ENCODE assay signal across 10 mouse cellular contexts in the genomic region with DNA sequence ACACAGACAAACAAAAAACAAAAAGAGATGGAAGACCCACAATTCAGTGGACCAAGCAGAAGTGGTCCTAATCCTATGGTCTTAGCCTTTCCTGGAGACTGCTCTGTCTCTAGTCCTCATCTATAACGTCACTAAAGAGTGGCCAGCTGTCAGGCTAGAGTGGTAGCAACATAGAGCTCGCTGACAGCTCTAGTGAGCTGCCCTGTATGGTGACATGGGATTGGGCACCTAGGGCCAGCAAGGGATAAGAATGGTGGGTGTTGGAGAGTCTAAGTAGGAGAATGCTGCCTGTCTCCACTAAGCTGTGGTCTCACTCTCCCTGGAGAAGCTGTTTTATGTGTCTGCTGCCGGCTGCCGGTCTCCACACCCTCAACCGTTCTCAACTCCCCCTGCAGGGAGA. TPM values are rescaled to one million over a fixed set of nuclear protein-coding genes. Genes with fewer than 3 reads are reported as not detected.
A peak's percentile ranks its signal among the peaks of the same experiment; 100 is the strongest.
DNase-seq lines count a peak whose midpoint lies in the region; ATAC-seq and TF ChIP-seq lines count a peak whose summit lies in the region.
"Had no signal": no experiment of that assay in that cellular context is flagged by ENCODE, and none has a peak within 500 bp of the region (broad histone marks: within the 10 kb centered on the region; RNA-seq: fewer than 3 reads in every experiment).

No protein-coding gene starts in this region.

- 14% methylated on average over 5 of the region's 5 CpGs for WGBS in kidney, postnatal 0 days
- 26% methylated on average over 5 of the region's 5 CpGs for WGBS in kidney, adult 2 months
- WGBS in forebrain, embryonic 12.5 days = 33% methylated on average over 5 of the region's 5 CpGs
- WGBS in hindbrain, embryonic 16.5 days = 10% methylated on average over 5 of the region's 5 CpGs
- WGBS in midbrain, postnatal 0 days = 10% methylated on average over 5 of the region's 5 CpGs

- TF ChIP-seq POLR2A in kidney, adult 2 months (IDR thresholded peaks at IDR 0.05; ENCODE audit: low read depth, low read length) = no peak

- H3K36me3 ChIP-seq in kidney, postnatal 0 days (ENCODE audit: insufficient read depth, low read length) = no peaks in the 10 kb centered on the region
- no peaks in the 10 kb centered on the region for H3K36me3 ChIP-seq in kidney, adult 2 months (ENCODE audit: control insufficient read depth, insufficient read depth, low read length)
- H3K36me3 ChIP-seq in forebrain, embryonic 12.5 days (replicated peaks) = peaks cover 44% of the 10 kb centered on the region
- peaks cover 32% of the 10 kb centered on the region for H3K36me3 ChIP-seq in hindbrain, embryonic 16.5 days (ENCODE audit: control insufficient read depth, insufficient read depth, low read length)
- peaks cover 30% of the 10 kb centered on the region for H3K36me3 ChIP-seq in midbrain, postnatal 0 days (ENCODE audit: insufficient read depth, low read length)

- H3K4me1 ChIP-seq in kidney, postnatal 0 days (replicated peaks; ENCODE audit: insufficient read depth, low read length) = peaks cover 3% of the 10 kb centered on the region; the same call in 1 of the 2 replicates
- H3K4me1 ChIP-seq in kidney, adult 2 months (ENCODE audit: control insufficient read depth, insufficient read depth, low read length) = no peaks in the 10 kb centered on the region
- peaks cover 19% of the 10 kb centered on the region for H3K4me1 ChIP-seq in forebrain, embryonic 12.5 days
- H3K4me1 ChIP-seq in hindbrain, embryonic 16.5 days (ENCODE audit: control insufficient read depth, insufficient read depth, low read depth, low read length) = peaks cover 15% of the 10 kb centered on the region
- H3K4me1 ChIP-seq in midbrain, postnatal 0 days (ENCODE audit: insufficient read depth, low read length) = peaks cover 5% of the 10 kb centered on the region; the same call in 1 of the 2 replicates

- no peak for ATAC-seq in kidney, postnatal 0 days (replicated peaks; ENCODE audit: low FRiP score, low read depth)
- peak; percentile 59 for ATAC-seq in forebrain, embryonic 12.5 days (ENCODE audit: low FRiP score)
- ATAC-seq in hindbrain, embryonic 16.5 days = peak; percentile 29
- no peak for ATAC-seq in midbrain, postnatal 0 days (ENCODE audit: low FRiP score)
- ATAC-seq: liver, postnatal 0 days had no signal

- H3K9ac ChIP-seq in kidney, postnatal 0 days (ENCODE audit: low read depth, low read length) = no peak overlapping the region
- H3K9ac ChIP-seq in forebrain, embryonic 12.5 days = no peak overlapping the region
- peak overlapping the region; percentile 17; the same call in 1 of the 2 replicates for H3K9ac ChIP-seq in hindbrain, embryonic 16.5 days (ENCODE audit: low read depth, low read length)
- no peak overlapping the region for H3K9ac ChIP-seq in midbrain, postnatal 0 days (replicated peaks; ENCODE audit: low read length, poor library complexity, severe bottlenecking)
- H3K9ac ChIP-seq: liver, postnatal 0 days had no signal

- H3K4me2 ChIP-seq in kidney, postnatal 0 days (ENCODE audit: low read length) = peak overlapping the region; percentile 41
- 0 out of 2 replicates have a peak overlapping the region, but pooled peaks have one; percentile 31 for H3K4me2 ChIP-seq in forebrain, embryonic 12.5 days
- peak overlapping the region; percentile 41 for H3K4me2 ChIP-seq in hindbrain, embryonic 16.5 days (ENCODE audit: low read length)
- no peak overlapping the region for H3K4me2 ChIP-seq in midbrain, postnatal 0 days (ENCODE audit: low read depth, low read length, poor library complexity, severe bottlenecking)

- H3K9me3 ChIP-seq in kidney, postnatal 0 days (replicated peaks; ENCODE audit: low read length) = no peaks in the 10 kb centered on the region
- no peaks in the 10 kb centered on the region for H3K9me3 ChIP-seq in forebrain, embryonic 12.5 days
- no peaks in the 10 kb centered on the region for H3K9me3 ChIP-seq in hindbrain, embryonic 16.5 days (ENCODE audit: control insufficient read depth, low read length)
- H3K9me3 ChIP-seq in midbrain, postnatal 0 days (ENCODE audit: low read length) = no peaks in the 10 kb centered on the region

- H3K27ac ChIP-seq in kidney, postnatal 0 days = 0 out of 2 replicates have a peak overlapping the region, but pooled peaks have one; percentile 21
- H3K27ac ChIP-seq in kidney, adult 2 months (ENCODE audit: insufficient read depth, low read depth, low read length) = no peak overlapping the region
- H3K27ac ChIP-seq in forebrain, embryonic 12.5 days = peak overlapping the region; percentile 57
- H3K27ac ChIP-seq in hindbrain, embryonic 16.5 days (ENCODE audit: low read depth, low read length) = peak overlapping the region; percentile 70
- 0 out of 2 replicates have a peak overlapping the region, but pooled peaks have one; percentile 47 for H3K27ac ChIP-seq in midbrain, postnatal 0 days (ENCODE audit: low read depth, low read length)

- no peaks in the 10 kb centered on the region for H3K27me3 ChIP-seq in kidney, postnatal 0 days (ENCODE audit: insufficient read depth, low read length)
- no peaks in the 10 kb centered on the region for H3K27me3 ChIP-seq in kidney, adult 2 months (replicated peaks; ENCODE audit: control insufficient read depth, insufficient read depth, low read length)
- no peaks in the 10 kb centered on the region for H3K27me3 ChIP-seq in forebrain, embryonic 12.5 days
- no peaks in the 10 kb centered on the region for H3K27me3 ChIP-seq in hindbrain, embryonic 16.5 days (replicated peaks; ENCODE audit: control insufficient read depth, insufficient read depth, low read length)
- H3K27me3 ChIP-seq in midbrain, postnatal 0 days (ENCODE audit: insufficient read depth, low read length) = no peaks in the 10 kb centered on the region

- TF ChIP-seq CTCF in kidney, postnatal 0 days (IDR thresholded peaks at IDR 0.05; ENCODE audit: low read depth) = no peak
- no peak for TF ChIP-seq CTCF in kidney, adult 2 months (conservative IDR thresholded peaks at IDR 0.05; ENCODE audit: insufficient read depth, insufficient read length, low read depth, low read length)
- TF ChIP-seq CTCF in midbrain, postnatal 0 days (IDR thresholded peaks at IDR 0.05) = peak; percentile 3; the same call in 1 of the 2 replicates

- no peak for DNase-seq in kidney, postnatal 0 days (ENCODE audit: low spot score)
- DNase-seq in kidney, adult 2 months = no peak
- no peak for DNase-seq in midbrain, postnatal 0 days (ENCODE audit: low spot score)
- DNase-seq in gastrocnemius, adult 18-20 months (ENCODE audit: low spot score) = no peak
- DNase-seq in B cell, adult 2 months = no peak
- no peak for DNase-seq in gastrocnemius, postnatal 25 days
- DNase-seq: heart, adult 18-20 months; liver, postnatal 0 days had no signal

- no peak overlapping the region for H3K4me3 ChIP-seq in kidney, postnatal 0 days (replicated peaks; ENCODE audit: low read depth, low read length)
- H3K4me3 ChIP-seq in kidney, adult 2 months (ENCODE audit: insufficient read depth, low read depth, low read length) = no peak overlapping the region
- no peak overlapping the region for H3K4me3 ChIP-seq in forebrain, embryonic 12.5 days (replicated peaks)
- no peak overlapping the region for H3K4me3 ChIP-seq in hindbrain, embryonic 16.5 days (ENCODE audit: low read length)
- no peak overlapping the region for H3K4me3 ChIP-seq in midbrain, postnatal 0 days (ENCODE audit: low read depth, low read length)

RNA-seq across cellular contexts. Expression of a gene that starts 5.9 kb away (rescaled TPM):
- polyA plus RNA-seq in kidney, postnatal 0 days (2015; fragmentation: Nextera tagmentation; extraction: Ambion mirVana) = 0.11 and 0.31 TPM in 2 replicates
- 0.08 TPM in 1 of 2 replicates, not detected in the other for polyA plus RNA-seq in kidney, adult 2 months (2012; rRNA removed)
- 0.14 and 0.18 TPM in 2 replicates for polyA plus RNA-seq in forebrain, embryonic 12.5 days (2016; fragmentation: Nextera tagmentation; extraction: Ambion mirVana)
- 0.10 TPM in 1 of 2 replicates, not detected in the other for polyA plus RNA-seq in hindbrain, embryonic 16.5 days (2015; fragmentation: Nextera tagmentation; extraction: Ambion mirVana)
- 0.60 and 0.99 TPM in 2 replicates for total RNA-seq in midbrain, postnatal 0 days (2014; rRNA removed)
- polyA plus RNA-seq in midbrain, postnatal 0 days (2015; fragmentation: Nextera tagmentation; extraction: Ambion mirVana) = 0.11 and 0.23 TPM in 2 replicates
- not detected for total RNA-seq in gastrocnemius, adult 18-20 months (2021)
- total RNA-seq in gastrocnemius, postnatal 25 days (2021) = not detected
- total RNA-seq: heart, adult 18-20 months had no signal

RNA-seq across cellular contexts. Expression of a gene that starts 18.2 kb away (rescaled TPM):
- polyA plus RNA-seq in kidney, postnatal 0 days (2015; fragmentation: Nextera tagmentation; extraction: Ambion mirVana) = 4.2 and 4.8 TPM in 2 replicates
- 0.47 and 0.90 TPM in 2 replicates for polyA plus RNA-seq in kidney, adult 2 months (2012; rRNA removed)
- 223 and 233 TPM in 2 replicates for polyA plus RNA-seq in forebrain, embryonic 12.5 days (2016; fragmentation: Nextera tagmentation; extraction: Ambion mirVana)
- polyA plus RNA-seq in hindbrain, embryonic 16.5 days (2015; fragmentation: Nextera tagmentation; extraction: Ambion mirVana) = 321 and 348 TPM in 2 replicates
- 480 and 506 TPM in 2 replicates for total RNA-seq in midbrain, postnatal 0 days (2014; rRNA removed)
- polyA plus RNA-seq in midbrain, postnatal 0 days (2015; fragmentation: Nextera tagmentation; extraction: Ambion mirVana) = 369 and 404 TPM in 2 replicates
- under 1 TPM; 0.32 to 0.55 TPM for total RNA-seq in gastrocnemius, adult 18-20 months (2021)
- total RNA-seq in gastrocnemius, postnatal 25 days (2021) = under 1 TPM; 0.54 to 1.00 TPM

RNA-seq across cellular contexts. Expression of a gene that starts 40.7 kb away (rescaled TPM):
- polyA plus RNA-seq in kidney, postnatal 0 days (2015; fragmentation: Nextera tagmentation; extraction: Ambion mirVana) = not detected in 2 replicates
- 0.20 TPM in 1 of 2 replicates, not detected in the other for polyA plus RNA-seq in kidney, adult 2 months (2012; rRNA removed)
- 3.9 and 4.7 TPM in 2 replicates for polyA plus RNA-seq in forebrain, embryonic 12.5 days (2016; fragmentation: Nextera tagmentation; extraction: Ambion mirVana)
- 16.7 and 20.3 TPM in 2 replicates for polyA plus RNA-seq in hindbrain, embryonic 16.5 days (2015; fragmentation: Nextera tagmentation; extraction: Ambion mirVana)
- 139 and 156 TPM in 2 replicates for total RNA-seq in midbrain, postnatal 0 days (2014; rRNA removed)
- 15.4 and 17.9 TPM in 2 replicates for polyA plus RNA-seq in midbrain, postnatal 0 days (2015; fragmentation: Nextera tagmentation; extraction: Ambion mirVana)
- not detected for total RNA-seq in gastrocnemius, adult 18-20 months (2021)
- total RNA-seq in gastrocnemius, postnatal 25 days (2021) = not detected
- total RNA-seq: heart, adult 18-20 months had no signal
- polyA plus RNA-seq: liver, postnatal 0 days had no signal

RNA-seq across cellular contexts. Expression of a gene that starts 45.9 kb away (rescaled TPM):
- polyA plus RNA-seq in kidney, postnatal 0 days (2015; fragmentation: Nextera tagmentation; extraction: Ambion mirVana) = 95.0 and 101 TPM in 2 replicates
- polyA plus RNA-seq in kidney, adult 2 months (2012; rRNA removed) = 200 and 242 TPM in 2 replicates
- polyA plus RNA-seq in forebrain, embryonic 12.5 days (2016; fragmentation: Nextera tagmentation; extraction: Ambion mirVana) = 20.4 and 20.5 TPM in 2 replicates
- polyA plus RNA-seq in hindbrain, embryonic 16.5 days (2015; fragmentation: Nextera tagmentation; extraction: Ambion mirVana) = 32.8 and 32.9 TPM in 2 replicates
- 36.6 and 38.0 TPM in 2 replicates for total RNA-seq in midbrain, postnatal 0 days (2014; rRNA removed)
- polyA plus RNA-seq in midbrain, postnatal 0 days (2015; fragmentation: Nextera tagmentation; extraction: Ambion mirVana) = 25.0 and 30.8 TPM in 2 replicates
- total RNA-seq in gastrocnemius, adult 18-20 months (2021) = 10 to 100 TPM in 1 of 2 experiments, 1 to 10 TPM in 1; 8.7 to 10.0 TPM
- 10 to 100 TPM; 13.1 to 15.0 TPM for total RNA-seq in gastrocnemius, postnatal 25 days (2021)

RNA-seq across cellular contexts. Expression of a gene that starts 45.9 kb away (rescaled TPM):
- polyA plus RNA-seq in kidney, postnatal 0 days (2015; fragmentation: Nextera tagmentation; extraction: Ambion mirVana) = 7.4 and 8.4 TPM in 2 replicates
- 0.45 and 0.52 TPM in 2 replicates for polyA plus RNA-seq in kidney, adult 2 months (2012; rRNA removed)
- polyA plus RNA-seq in forebrain, embryonic 12.5 days (2016; fragmentation: Nextera tagmentation; extraction: Ambion mirVana) = 3.0 and 3.6 TPM in 2 replicates
- 1.6 and 2.1 TPM in 2 replicates for polyA plus RNA-seq in hindbrain, embryonic 16.5 days (2015; fragmentation: Nextera tagmentation; extraction: Ambion mirVana)
- 0.28 and 1.5 TPM in 2 replicates for total RNA-seq in midbrain, postnatal 0 days (2014; rRNA removed)
- 0.82 and 0.88 TPM in 2 replicates for polyA plus RNA-seq in midbrain, postnatal 0 days (2015; fragmentation: Nextera tagmentation; extraction: Ambion mirVana)
- under 1 TPM; 0.23 to 0.26 TPM for total RNA-seq in gastrocnemius, adult 18-20 months (2021)
- under 1 TPM; 0.87 to 0.96 TPM for total RNA-seq in gastrocnemius, postnatal 25 days (2021)

Comparison
In these comparisons a context has a peak if more than half of its experiments do, and no peak if none do; other contexts are left out.
1. ATAC-seq: peak in forebrain, embryonic 12.5 days (single experiment) and hindbrain, embryonic 16.5 days (single experiment); none in kidney, postnatal 0 days (single experiment) and midbrain, postnatal 0 days (single experiment).
2. RNA of a gene that starts 18.2 kb away (polyA plus RNA-seq): 369 to 404 TPM in midbrain, postnatal 0 days, 321 to 348 TPM in hindbrain, embryonic 16.5 days and 223 to 233 TPM in forebrain, embryonic 12.5 days; 4.2 to 4.8 TPM in kidney, postnatal 0 days and 0.47 to 0.90 TPM in kidney, adult 2 months; every median in the first group is over 10 times any median in the second.